22 mouse cellular contexts compared by ENCODE assay signal in genomic region chr3:37161096-37161495, GRCm38 (mm10). TPM values are rescaled to one million over a fixed set of nuclear protein-coding genes. Genes with fewer than 3 reads are reported as not detected.
"Had no signal": no experiment of that assay in that cellular context is flagged by ENCODE, and none has a peak within 500 bp of the region (broad histone marks: within the 10 kb centered on the region; RNA-seq: fewer than 3 reads in every experiment).

No protein-coding gene starts in this region.

- H3K4me3 ChIP-seq: limb, embryonic 10.5 days; liver, embryonic 12.5 days; megakaryocyte, embryonic 14.5 days; midbrain, embryonic 12.5 days; neural tube, embryonic 12.5 days; stomach, embryonic 15.5 days had no signal

- H3K36me3 ChIP-seq: limb, embryonic 10.5 days; liver, embryonic 12.5 days; midbrain, embryonic 12.5 days; neural tube, embryonic 12.5 days; stomach, embryonic 15.5 days had no signal

- H3K4me1 ChIP-seq: limb, embryonic 10.5 days; midbrain, embryonic 12.5 days; neural tube, embryonic 12.5 days; stomach, embryonic 15.5 days had no signal

- H3K9ac ChIP-seq: liver, embryonic 12.5 days; lung, embryonic 14.5 days; midbrain, embryonic 12.5 days; neural tube, embryonic 12.5 days; stomach, embryonic 15.5 days had no signal

- H3K4me2 ChIP-seq: liver, embryonic 12.5 days; lung, embryonic 14.5 days; midbrain, embryonic 12.5 days; neural tube, embryonic 12.5 days; stomach, embryonic 15.5 days had no signal

- DNase-seq: kidney, adult 2 months; kidney, postnatal 36 days; layer of hippocampus, adult 9-11 months; layer of hippocampus, postnatal 36 days; lung, embryonic 14.5 days; lung, postnatal 10 days; lung, postnatal 4 days; right cerebral cortex, postnatal 14 days; thymus, adult 2 months; thymus, postnatal 25 days had no signal

- H3K9me3 ChIP-seq: limb, embryonic 10.5 days; liver, embryonic 12.5 days; megakaryocyte, embryonic 14.5 days; midbrain, embryonic 12.5 days; neural tube, embryonic 12.5 days; stomach, embryonic 15.5 days had no signal

- ATAC-seq: liver, embryonic 12.5 days; midbrain, embryonic 16.5 days had no signal

- H3K27ac ChIP-seq: limb, embryonic 10.5 days; liver, embryonic 12.5 days; midbrain, embryonic 12.5 days; neural tube, embryonic 12.5 days; stomach, embryonic 15.5 days had no signal

- H3K27me3 ChIP-seq: liver, embryonic 12.5 days; midbrain, embryonic 12.5 days; neural tube, embryonic 12.5 days; stomach, embryonic 15.5 days had no signal

RNA-seq across cellular contexts. Expression of gene Il2, which starts 35.3 kb away (rescaled TPM):
- total RNA-seq: layer of hippocampus, adult 18-20 months; layer of hippocampus, postnatal 36 days; neutrophil, adult 5-6 weeks had no signal
- polyA plus RNA-seq: liver, embryonic 16.5 days; spleen, adult 2 months; testis, adult 2 months; thymus, adult 2 months had no signal
